Mouse (Mus musculus) thymus, adult 2 months (tissue): ENCODE results near the gene Btbd17. TPM values are rescaled to one million over a fixed set of nuclear protein-coding genes. Genes with fewer than 3 reads are reported as not detected.

Experiments
- DNase-seq: peaks from one replicate; pipeline ENCODE4 v3.0.0; 2021
- H3K27ac ChIP-seq: fragments of 200-500 bp; 2 replicates; pipeline ENCODE4 v1.5.1; 2012; ENCODE audit warnings: low read length, control low read depth; ENCODE audit not compliant: control insufficient read depth, insufficient read depth
- H3K27me3 ChIP-seq: fragments of 200-500 bp; 2 replicates; pipeline ENCODE4 v1.6.1; 2012; ENCODE audit warnings: mild to moderate bottlenecking, low read length, moderate library complexity, mixed read lengths; ENCODE audit not compliant: control insufficient read depth, insufficient read depth
- H3K36me3 ChIP-seq: fragments of 200-500 bp; 2 replicates; pipeline ENCODE4 v1.6.1; 2012; ENCODE audit warnings: mild to moderate bottlenecking, low read length, moderate library complexity; ENCODE audit not compliant: control insufficient read depth, insufficient read depth
- H3K4me1 ChIP-seq: fragments of 200-500 bp; replicated peaks from 2 replicates; pipeline ENCODE4 v1.6.1; 2012; ENCODE audit warnings: low read length; ENCODE audit not compliant: control insufficient read depth, insufficient read depth
- H3K4me3 ChIP-seq: fragments of 200-500 bp; 2 replicates; pipeline ENCODE4 v1.5.1; 2012; ENCODE audit warnings: mild to moderate bottlenecking, low read length, control low read depth, moderate library complexity; ENCODE audit not compliant: control insufficient read depth, insufficient read depth
- CTCF ChIP-seq: fragments of 200-500 bp; IDR thresholded peaks from 2 replicates; pipeline ENCODE4 v1.5.1; 2012; ENCODE audit warnings: mild to moderate bottlenecking, control low read depth, low read length, moderate library complexity, borderline replicate concordance; ENCODE audit not compliant: control insufficient read depth, poor library complexity, insufficient read depth; ENCODE audit errors: extremely low read depth
- POLR2A ChIP-seq: fragments of 200-500 bp; IDR thresholded peaks from 2 replicates; pipeline ENCODE4 v1.6.1; 2012; ENCODE audit warnings: mild to moderate bottlenecking, low read length, control low read depth, moderate library complexity; ENCODE audit not compliant: control insufficient read depth, poor library complexity, insufficient read depth; ENCODE audit errors: extremely low read depth
- WGBS: fragments of 180-500 bp; shearing (Covaris S2); methylation state at CpG from one replicate; pipeline ENCODE4 v1.1.7; 2018; 5-methylcytosine and 5-hydroxymethylcytosine counted together
- polyA plus RNA-seq: library from polyadenylated mRNA; depleted of rRNA; stranded (reverse); fragments of >200 nt; gene quantifications from 2 replicates; pipeline ENCODE4 v1.2.3, GENCODE M21; 2012

Gene Btbd17
- polyA plus RNA-seq, 1 experiment = 0.53 TPM

DNA sequence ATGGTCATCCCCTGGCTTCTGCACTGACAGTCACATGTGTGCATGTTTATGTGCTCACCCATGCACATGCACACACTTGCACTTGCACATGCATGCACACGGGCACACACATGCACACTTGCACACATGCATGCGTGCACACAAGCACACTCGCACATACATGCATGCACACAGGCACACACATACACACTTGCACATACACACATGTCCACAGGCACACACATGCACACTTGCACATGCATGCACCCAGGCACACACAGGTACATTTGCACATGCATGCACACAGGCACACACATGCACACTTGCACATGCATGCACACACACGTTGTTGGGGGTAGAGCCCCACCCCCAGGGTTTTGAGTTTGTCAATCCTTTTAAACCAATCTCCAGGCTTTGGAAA lies 21.2 kb upstream of the Btbd17 start:
- WGBS = 85% methylated on average over 4 of the region's 4 CpGs
- no peaks in the 10 kb centered on the region for H3K36me3 ChIP-seq
- H3K4me1 ChIP-seq = peaks cover 17% of the 10 kb centered on the region
- H3K27ac ChIP-seq = no peak overlapping the region
- H3K27me3 ChIP-seq = no peaks in the 10 kb centered on the region
- TF ChIP-seq CTCF (no peak), POLR2A (no peak)
- no peak for DNase-seq
- no peak overlapping the region for H3K4me3 ChIP-seq

DNA sequence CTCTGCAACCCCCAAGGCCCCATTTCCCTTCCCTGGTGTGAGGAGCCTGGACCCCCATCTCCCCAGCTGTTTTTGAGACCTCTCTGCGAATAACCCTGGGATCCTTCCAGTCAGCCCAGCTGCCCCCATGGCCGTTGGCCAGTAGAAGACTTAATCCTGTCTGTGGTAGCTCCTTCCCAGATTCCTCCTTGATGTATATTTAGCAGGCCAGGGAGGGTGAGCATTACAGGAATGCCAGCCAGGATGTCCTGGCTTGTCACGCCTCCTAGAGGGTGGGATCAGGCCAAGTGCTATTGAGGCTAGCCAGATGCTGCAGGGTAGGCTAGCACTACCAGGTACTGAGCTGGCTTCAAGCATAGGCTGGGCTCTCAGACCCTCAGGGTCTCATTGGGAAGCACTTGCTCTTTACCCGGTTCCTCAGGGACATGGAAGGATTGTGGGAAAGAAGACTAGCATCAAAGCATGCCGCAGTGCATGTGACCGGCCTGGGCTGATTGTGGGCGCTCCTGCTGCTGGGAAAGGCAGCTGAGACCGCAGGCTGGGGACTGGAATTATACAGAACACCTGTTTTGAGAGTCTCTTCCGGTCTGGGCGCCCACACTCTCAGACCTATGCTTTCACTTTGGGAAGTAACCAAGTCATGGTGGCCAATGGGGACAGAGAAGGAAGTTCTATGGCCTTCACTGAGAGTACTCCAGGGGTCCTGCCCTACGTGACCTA lies 19.3 kb upstream of the Btbd17 start:
- no peak for DNase-seq
- Histone ChIP-seq H3K4me1 (peaks cover 17% of the 10 kb centered on the region), H3K27me3 (no peaks in the 10 kb centered on the region), H3K4me3 (no peak overlapping the region), H3K27ac (no peak overlapping the region), H3K36me3 (no peaks in the 10 kb centered on the region)
- 36% methylated on average over 11 of the region's 11 CpGs for WGBS
- TF ChIP-seq CTCF (no peak), POLR2A (no peak)

DNA sequence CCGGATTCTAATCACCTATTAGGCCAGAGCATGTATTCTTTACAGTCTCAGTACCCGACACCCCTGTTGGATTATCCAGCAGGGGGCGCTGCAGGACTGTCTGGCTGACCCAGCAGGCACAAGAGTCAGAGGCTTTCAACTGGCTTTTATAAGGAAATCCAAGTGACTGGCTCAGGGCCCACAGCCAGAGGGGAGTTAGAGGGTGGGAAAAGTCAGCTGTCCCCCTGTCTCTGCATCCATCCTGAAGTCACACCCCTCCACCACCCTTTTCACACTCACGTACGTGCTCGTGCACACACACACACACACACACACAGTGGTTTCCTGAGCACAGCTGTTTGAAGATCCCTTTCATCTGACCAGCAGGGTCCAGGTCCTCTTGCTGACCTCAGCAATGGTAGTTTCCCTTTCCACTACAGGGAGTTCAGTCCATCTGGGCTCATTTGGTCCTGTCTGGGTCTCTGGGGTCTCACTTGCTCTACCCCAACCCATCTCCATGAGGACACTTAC lies 17.0 kb upstream of the Btbd17 start:
- no peak overlapping the region for H3K27ac ChIP-seq
- H3K27me3 ChIP-seq = no peaks in the 10 kb centered on the region
- peak; percentile 83 for DNase-seq
- peaks cover 21% of the 10 kb centered on the region for H3K4me1 ChIP-seq
- TF ChIP-seq POLR2A (no peak), CTCF (peak; percentile 78; the same call in 1 of the 2 replicates)
- WGBS = 20% methylated on average over 6 of the region's 6 CpGs
- no peaks in the 10 kb centered on the region for H3K36me3 ChIP-seq
- no peak overlapping the region for H3K4me3 ChIP-seq

DNA sequence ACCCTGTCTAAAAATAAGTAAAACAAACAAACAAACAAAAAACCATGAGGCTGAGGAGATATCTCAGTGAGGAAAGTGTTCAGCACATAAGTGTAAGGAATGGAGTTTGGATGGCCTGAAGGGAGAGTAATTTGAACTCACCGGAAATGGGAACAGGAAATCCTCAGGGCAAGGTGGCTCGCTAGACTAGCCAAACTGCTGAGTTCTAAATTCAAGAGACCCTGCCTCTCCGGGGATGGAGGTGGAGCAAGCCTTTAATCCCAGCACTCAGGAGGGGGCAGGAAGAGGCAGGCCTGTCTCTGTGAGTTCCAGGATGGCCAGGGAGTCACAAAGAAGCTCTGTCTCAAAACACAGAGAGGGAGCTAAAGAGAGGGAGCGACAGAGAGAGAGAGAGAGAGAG lies 14.6 kb upstream of the Btbd17 start:
- TF ChIP-seq POLR2A (no peak), CTCF (no peak)
- WGBS = 34% methylated on average over 4 of the region's 4 CpGs

DNA sequence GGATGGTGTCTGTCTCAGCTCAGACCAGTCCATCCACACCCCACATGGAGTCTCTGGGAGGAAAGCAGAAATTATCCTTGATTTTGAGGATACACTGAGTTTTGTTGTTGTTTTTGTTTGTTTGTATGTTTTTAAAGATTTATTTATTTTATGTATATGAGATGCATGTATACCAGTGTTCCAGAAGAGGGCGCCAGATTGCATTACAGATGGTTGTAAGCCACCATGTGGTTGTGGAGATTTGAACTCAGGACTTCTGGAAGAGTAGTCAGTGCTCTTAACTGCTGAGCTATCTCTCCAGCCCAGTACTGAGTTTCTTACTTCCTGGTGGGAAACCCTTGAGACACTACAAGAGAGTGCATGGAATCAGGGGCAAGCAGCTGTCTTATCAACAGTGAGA lies 13.6 kb upstream of the Btbd17 start:
- TF ChIP-seq CTCF = no peak
- TF ChIP-seq POLR2A = no peak
- Histone ChIP-seq H3K4me3 (no peak overlapping the region), H3K27ac (no peak overlapping the region), H3K4me1 (peaks cover 14% of the 10 kb centered on the region), H3K36me3 (no peaks in the 10 kb centered on the region), H3K27me3 (no peaks in the 10 kb centered on the region)
- WGBS = 76% methylated on average over 1 of the region's 1 CpGs
- DNase-seq = no peak

More for the DNA sequence above, 14.6 kb upstream of the Btbd17 start:
- Histone ChIP-seq H3K36me3 (no peaks in the 10 kb centered on the region), H3K27ac (no peak overlapping the region), H3K4me3 (no peak overlapping the region), H3K4me1 (peaks cover 21% of the 10 kb centered on the region), H3K27me3 (no peaks in the 10 kb centered on the region)
- DNase-seq = no peak

DNA sequence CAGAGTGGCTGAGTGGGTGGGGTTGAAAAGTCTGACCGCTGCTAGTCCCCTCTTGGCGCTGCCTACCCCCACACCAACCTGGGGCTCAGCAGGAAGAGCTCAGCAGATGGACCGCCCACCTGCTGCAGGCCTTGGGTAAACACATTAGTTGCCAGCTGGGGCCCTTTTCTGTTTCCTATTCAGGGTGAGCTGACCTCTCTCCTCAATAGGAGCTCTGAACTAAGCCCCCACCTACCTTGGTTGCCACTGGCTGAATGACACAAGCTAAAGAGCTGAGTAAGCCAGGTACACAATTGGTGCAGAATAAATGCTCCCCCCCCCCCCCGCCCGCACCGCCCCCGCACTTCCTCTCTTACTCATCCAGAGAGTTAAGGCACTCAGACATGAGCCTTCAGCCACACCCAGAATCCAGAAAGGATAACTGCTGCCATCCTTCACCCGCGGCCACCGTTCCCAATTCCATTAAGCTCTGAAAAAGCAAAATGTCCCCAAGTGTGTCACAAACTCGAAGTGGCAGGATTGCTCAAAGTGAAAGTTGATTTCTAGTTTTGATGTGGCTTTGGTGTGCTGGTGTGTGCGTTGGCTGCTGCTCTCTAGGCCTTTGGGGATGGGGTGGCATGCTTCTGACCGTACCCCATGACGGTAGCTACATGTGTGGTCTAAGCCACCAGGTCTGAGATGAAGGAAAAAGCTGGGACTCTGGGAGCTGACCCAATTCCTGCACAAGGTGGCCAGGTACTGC lies 12.1 kb upstream of the Btbd17 start:
- H3K4me1 ChIP-seq = peaks cover 14% of the 10 kb centered on the region
- peak overlapping the region; percentile 26; the same call in 1 of the 2 replicates for H3K27ac ChIP-seq
- no peak for DNase-seq
- TF ChIP-seq CTCF (no peak), POLR2A (no peak)
- H3K27me3 ChIP-seq = no peaks in the 10 kb centered on the region
- H3K4me3 ChIP-seq = peak overlapping the region; percentile 11; the same call in 1 of the 2 replicates
- H3K36me3 ChIP-seq = no peaks in the 10 kb centered on the region
- WGBS = 22% methylated on average over 14 of the region's 14 CpGs
